Mouse (Mus musculus) embryonic facial prominence, embryonic 11.5 days (tissue): ENCODE results near the gene Anxa3. TPM values are rescaled to one million over a fixed set of nuclear protein-coding genes. Genes with fewer than 3 reads are reported as not detected.

Experiments used
- ATAC-seq: fragments of 200-750 bp; cut with Nextera tagmentation; replicated peaks from 2 replicates; pipeline ENCODE4 v1.8.0; 2017; ENCODE audit warnings: low read depth; ENCODE audit not compliant: insufficient number of reproducible peaks, low FRiP score, low TSS enrichment
- DNase-seq: peaks from one replicate; pipeline ENCODE4 v3.0.0-alpha.2; 2015; ENCODE audit warnings: low spot score
- H3K27ac ChIP-seq: fragments of 300-500 bp; sonication (generic); replicated peaks from 2 replicates; pipeline ENCODE4 v1.5.1; 2014; ENCODE audit warnings: mild to moderate bottlenecking, low read depth, low read length, control low read depth
- H3K27me3 ChIP-seq: fragments of 300-500 bp; sonication (generic); 2 replicates; pipeline ENCODE4 v1.6.1; 2014; ENCODE audit warnings: mild to moderate bottlenecking, low read length, moderate library complexity, mixed read lengths; ENCODE audit not compliant: control insufficient read depth, insufficient read depth
- H3K36me3 ChIP-seq: fragments of 300-500 bp; sonication (generic); replicated peaks from 2 replicates; pipeline ENCODE4 v1.6.1; 2014; ENCODE audit warnings: low read depth, mild to moderate bottlenecking, low read length, moderate library complexity, mixed read lengths; ENCODE audit not compliant: control insufficient read depth, insufficient read depth
- H3K4me1 ChIP-seq: fragments of 300-500 bp; sonication (generic); 2 replicates; pipeline ENCODE4 v1.6.1; 2014; ENCODE audit warnings: low read length, mixed read lengths; ENCODE audit not compliant: control insufficient read depth, insufficient read depth
- H3K4me2 ChIP-seq: fragments of 300-500 bp; sonication (generic); 2 replicates; pipeline ENCODE4 v1.6.1; 2014; ENCODE audit warnings: low read depth, mild to moderate bottlenecking, control low read depth, low read length, moderate library complexity
- H3K4me3 ChIP-seq: fragments of 300-500 bp; sonication (generic); 2 replicates; pipeline ENCODE4 v1.5.1; 2014; ENCODE audit warnings: low read depth, low read length, control low read depth
- H3K9ac ChIP-seq: fragments of 300-500 bp; sonication (generic); replicated peaks from 2 replicates; pipeline ENCODE4 v1.6.1; 2014; ENCODE audit warnings: mild to moderate bottlenecking, control low read depth, low read length
- H3K9me3 ChIP-seq: fragments of 300-500 bp; sonication (generic); replicated peaks from 2 replicates; pipeline ENCODE4 v1.6.1; 2016; ENCODE audit warnings: mild to moderate bottlenecking, low read length, inconsistent platforms, mixed read lengths; ENCODE audit not compliant: control insufficient read depth
- WGBS: fragments of 180-500 bp; shearing (Covaris S2); extraction: QIAGEN DNeasy Blood & Tissue Kit; methylation state at CpG from one replicate; pipeline ENCODE4 v1.1.7; 2014; 5-methylcytosine and 5-hydroxymethylcytosine counted together
- polyA plus RNA-seq: library from polyadenylated mRNA; unstranded; fragments of >200 nt; fragmentation: Nextera tagmentation; extraction: Ambion mirVana; gene quantifications from 2 replicates; pipeline ENCODE4 v1.2.1, GENCODE M21; 2014

Gene Anxa3
- polyA plus RNA-seq, 1 experiment from 2014 or later: 34.2 TPM

GRCm38 (mm10) chr5:96878851-96879540 lies 85.9 kb downstream of the Anxa3 start:
- no peak overlapping the region for H3K9ac ChIP-seq
- ATAC-seq (no peak), DNase-seq (no peak)
- H3K36me3 ChIP-seq: no peaks in the 10 kb centered on the region
- H3K4me3 ChIP-seq: no peak overlapping the region
- no peaks in the 10 kb centered on the region for H3K27me3 ChIP-seq
- H3K4me2 ChIP-seq: no peak overlapping the region
- H3K4me1 ChIP-seq: no peaks in the 10 kb centered on the region; the same call in 1 of the 2 replicates
- H3K27ac ChIP-seq: no peak overlapping the region
- 89% methylated on average over 11 of the region's 11 CpGs for WGBS
- H3K9me3 ChIP-seq: no peaks in the 10 kb centered on the region

GRCm38 (mm10) chr5:96880231-96880630 lies 87.1 kb downstream of the Anxa3 start:
- H3K4me3 ChIP-seq: no peak overlapping the region

GRCm38 (mm10) chr5:96881118-96881517 lies 88.0 kb downstream of the Anxa3 start:
- H3K27ac ChIP-seq: no peak overlapping the region
- no peak overlapping the region for H3K4me3 ChIP-seq
- H3K4me1 ChIP-seq: no peaks in the 10 kb centered on the region; the same call in 1 of the 2 replicates
- no peaks in the 10 kb centered on the region for H3K9me3 ChIP-seq
- no peak overlapping the region for H3K4me2 ChIP-seq
- ATAC-seq: 0 out of 2 replicates have a peak, but pooled peaks have one; percentile 48
- DNase-seq: no peak
- 83% methylated on average over 3 of the region's 3 CpGs for WGBS
- H3K36me3 ChIP-seq: no peaks in the 10 kb centered on the region
- H3K27me3 ChIP-seq: no peaks in the 10 kb centered on the region
- H3K9ac ChIP-seq: no peak overlapping the region

More at GRCm38 (mm10) chr5:96880231-96880630, 87.1 kb downstream of the Anxa3 start:
- no peak for ATAC-seq
- no peaks in the 10 kb centered on the region for H3K9me3 ChIP-seq
- no peak for DNase-seq
- no peak overlapping the region for H3K4me2 ChIP-seq
- WGBS: 53% methylated on average over 5 of the region's 5 CpGs
- no peak overlapping the region for H3K9ac ChIP-seq
- H3K27ac ChIP-seq: no peak overlapping the region
- H3K36me3 ChIP-seq: no peaks in the 10 kb centered on the region
- no peaks in the 10 kb centered on the region for H3K27me3 ChIP-seq
- H3K4me1 ChIP-seq: no peaks in the 10 kb centered on the region; the same call in 1 of the 2 replicates

- Histone ChIP-seq H3K9ac (no peak overlapping the region), H3K36me3 (no peaks in the 10 kb centered on the region), H3K4me3 (no peak overlapping the region), H3K9me3 (no peaks in the 10 kb centered on the region), H3K4me2 (no peak overlapping the region), H3K4me1 (no peaks in the 10 kb centered on the region; the same call in 1 of the 2 replicates), H3K27ac (no peak overlapping the region), H3K27me3 (no peaks in the 10 kb centered on the region)
- 81% methylated on average over 3 of the region's 3 CpGs for WGBS
- DNase-seq (no peak), ATAC-seq (no peak)
Observed at GRCm38 (mm10) chr5:96881613-96882012, 88.5 kb downstream of the Anxa3 start.

- Histone ChIP-seq H3K4me1 (no peaks in the 10 kb centered on the region; the same call in 1 of the 2 replicates), H3K4me3 (no peak overlapping the region), H3K27me3 (no peaks in the 10 kb centered on the region), H3K9ac (no peak overlapping the region), H3K36me3 (no peaks in the 10 kb centered on the region), H3K27ac (no peak overlapping the region), H3K9me3 (no peaks in the 10 kb centered on the region), H3K4me2 (no peak overlapping the region)
- ATAC-seq (no peak), DNase-seq (no peak)
- WGBS: 87% methylated on average over 7 of the region's 7 CpGs
Observed at GRCm38 (mm10) chr5:96885202-96885601, 92.1 kb downstream of the Anxa3 start.

- no peaks in the 10 kb centered on the region for H3K4me1 ChIP-seq
- no peaks in the 10 kb centered on the region for H3K36me3 ChIP-seq
- ATAC-seq (no peak), DNase-seq (no peak)
- WGBS: 88% methylated on average over 3 of the region's 3 CpGs
- H3K9me3 ChIP-seq: no peaks in the 10 kb centered on the region
- no peak overlapping the region for H3K4me2 ChIP-seq
- no peak overlapping the region for H3K27ac ChIP-seq
- H3K4me3 ChIP-seq: no peak overlapping the region
- no peak overlapping the region for H3K9ac ChIP-seq
- no peaks in the 10 kb centered on the region for H3K27me3 ChIP-seq
Observed at GRCm38 (mm10) chr5:96888396-96888795, 95.3 kb downstream of the Anxa3 start.

- no peak for DNase-seq
- Histone ChIP-seq H3K4me3 (no peak overlapping the region), H3K27ac (no peak overlapping the region), H3K4me2 (no peak overlapping the region), H3K36me3 (no peaks in the 10 kb centered on the region), H3K4me1 (no peaks in the 10 kb centered on the region), H3K9me3 (no peaks in the 10 kb centered on the region), H3K27me3 (no peaks in the 10 kb centered on the region), H3K9ac (no peak overlapping the region)
- no peak for ATAC-seq
- WGBS: 83% methylated on average over 5 of the region's 5 CpGs
Observed at GRCm38 (mm10) chr5:96890367-96890766, 97.2 kb downstream of the Anxa3 start.
